Mouse (Mus musculus) Patski (cell line): ENCODE data around the gene B2m. TPM values are rescaled to one million over a fixed set of nuclear protein-coding genes. Genes with fewer than 3 reads are reported as not detected.
"Not testable (repeated sequence)": the region's sequence is repeated elsewhere in the genome, so short reads cannot be mapped to it uniquely, and the experiment has no call there.

ENCODE experiments used
- ATAC-seq: fragments of 100-300 bp; one replicate; pipeline ENCODE4 v1.8.0; 2021
- CTCF ChIA-PET: fragments of 350-600 bp; sonication (Branson Sonifier 250); formaldehyde crosslinking; loops from one replicate; lab custom pipeline; 2022; ENCODE audit warnings: inconsistent platforms; lab: Charles Lee
- POLR2A ChIA-PET: fragments of 350-600 bp; sonication (Branson Sonifier 250); formaldehyde crosslinking; loops from one replicate; lab custom pipeline; 2022; ENCODE audit warnings: antibody characterized with exemption, inconsistent platforms; lab: Charles Lee
- DNase-seq: peaks from one replicate; pipeline ENCODE4 v3.0.0-alpha.2; 2011; ENCODE audit warnings: low read depth, low spot score
- H3K27me3 ChIP-seq: fragments of 371-371 bp; one replicate; pipeline ENCODE4 v1.5.1; 2021
- CTCF ChIP-seq: fragments of 100-300 bp; IDR thresholded peaks from one replicate; pipeline ENCODE4 v1.5.1; 2021
- in situ Hi-C: fragments of 300-500 bp; cut with MboI; formaldehyde crosslinking; loops from 3 replicates; pipeline ENCODE4 v1.11.1; 2018; ENCODE audit warnings: low pct_unique_long_range_greater_than_20kb, mixed read lengths
- polyA plus RNA-seq: library from polyadenylated mRNA; unstranded; gene quantifications from one replicate; pipeline ENCODE4 v1.2.3, GENCODE M21; 2021

The B2m gene
- polyA plus RNA-seq, result 598 TPM

GRCm38 (mm10) chr2:122147508-122148241, at the start of gene B2m:
TSS of gene B2m (plus strand) at chr2:122147686.
- peak; percentile 66 for DNase-seq
- in situ Hi-C loops, result no loop called here
- no peaks in the 10 kb centered on the region for H3K27me3 ChIP-seq
- POLR2A ChIA-PET, result interaction anchor here (1.0 to 1.2 kb wide), 3 partner anchors 12 to 30 kb away, joined by 3 to 10 read pairs (median 4); partner anchors contain the start of gene Spg11
- TF ChIP-seq CTCF, result no peak
- peak; percentile 97 for ATAC-seq
- CTCF ChIA-PET, result interaction anchor here (1.4 to 1.5 kb wide), 2 partner anchors 14 to 23 kb away, joined by 3 to 5 read pairs; no protein-coding TSS in a partner anchor

- H3K27me3 ChIP-seq, POLR2A ChIA-PET, in situ Hi-C loops, ATAC-seq, DNase-seq: not testable (repeated sequence)
- CTCF ChIA-PET, result interaction anchor here (0.8 to 1.3 kb wide), 2 partner anchors 16 to 28 kb away, joined by 3 read pairs; no protein-coding TSS in a partner anchor
Measured at GRCm38 (mm10) chr2:122097686-122098085, 49.8 kb upstream of the B2m start.

GRCm38 (mm10) chr2:122102070-122102469, 45.4 kb upstream of the B2m start:
- TF ChIP-seq CTCF, result peak; percentile 62
- ATAC-seq, result peak; percentile 44
- CTCF ChIA-PET, result interaction anchor here (1.3 to 1.8 kb wide), 2 partner anchors 9 to 12 kb away, joined by 4 to 5 read pairs; no protein-coding TSS in a partner anchor
- no peaks in the 10 kb centered on the region for H3K27me3 ChIP-seq
- POLR2A ChIA-PET, result no interaction called here
- no peak for DNase-seq
- in situ Hi-C loops, result no loop called here

- DNase-seq (no peak), ATAC-seq (no peak)
- ChIA-PET CTCF (no interaction called here), POLR2A (no interaction called here)
- no peak for TF ChIP-seq CTCF
- in situ Hi-C loops, result no loop called here
- no peaks in the 10 kb centered on the region for H3K27me3 ChIP-seq
Measured at GRCm38 (mm10) chr2:122108101-122108500, 39.4 kb upstream of the B2m start.

GRCm38 (mm10) chr2:122109714-122110113, 37.8 kb upstream of the B2m start:
- in situ Hi-C loops, result no loop called here
- CTCF ChIA-PET, result no interaction called here
- H3K27me3 ChIP-seq, result no peaks in the 10 kb centered on the region
- ATAC-seq (no peak), DNase-seq (no peak)
- TF ChIP-seq CTCF, result no peak
- POLR2A ChIA-PET, result no interaction called here

- POLR2A ChIA-PET, result no interaction called here
- H3K27me3 ChIP-seq, result no peaks in the 10 kb centered on the region
Measured at GRCm38 (mm10) chr2:122116888-122117287, 30.6 kb upstream of the B2m start.

GRCm38 (mm10) chr2:122117961-122118958, 29.2 kb upstream of the B2m start, which contains the start of gene Spg11:
TSS of gene Spg11 (minus strand) at chr2:122118386.
- ATAC-seq, result peak; percentile 95
- ChIA-PET CTCF (interaction anchor here (0.9 kb wide), 1 partner anchor 42 kb away, joined by 3 read pairs; the partner anchor contains the start of gene Trim69), POLR2A (interaction anchor here (1.2 kb wide), 1 partner anchor 30 kb away, joined by 10 read pairs; the partner anchor contains the start of gene B2m)
- TF ChIP-seq CTCF, result no peak
- peak; percentile 71 for DNase-seq
- in situ Hi-C loops, result loop anchor here (5.0 kb wide), 1 partner anchor 34 kb away; no protein-coding TSS in a partner anchor
- no peaks in the 10 kb centered on the region for H3K27me3 ChIP-seq

More at GRCm38 (mm10) chr2:122116888-122117287, 30.6 kb upstream of the B2m start:
- in situ Hi-C loops, result loop anchor here (5.0 kb wide), 1 partner anchor 35 kb away; no protein-coding TSS in a partner anchor
- TF ChIP-seq CTCF, result no peak
- ATAC-seq (no peak), DNase-seq (no peak)
- CTCF ChIA-PET, result no interaction called here

- no peak for TF ChIP-seq CTCF
- no peaks in the 10 kb centered on the region for H3K27me3 ChIP-seq
- ATAC-seq, result no peak
- ChIA-PET POLR2A (no interaction called here), CTCF (interaction anchor here (0.9 to 1.7 kb wide), 2 partner anchors 11 to 34 kb away, joined by 3 to 4 read pairs; partner anchors contain the start of gene Trim69)
- in situ Hi-C loops, result no loop called here
- DNase-seq, result no peak
Measured at GRCm38 (mm10) chr2:122125680-122126572, 21.6 kb upstream of the B2m start.

- in situ Hi-C loops, result no loop called here
- no peaks in the 10 kb centered on the region for H3K27me3 ChIP-seq
- ATAC-seq (no peak), DNase-seq (no peak)
- TF ChIP-seq CTCF, result no peak
- ChIA-PET POLR2A (no interaction called here), CTCF (interaction anchor here (1.7 kb wide), 1 partner anchor 33 kb away, joined by 4 read pairs; the partner anchor contains the start of gene Trim69)
Measured at GRCm38 (mm10) chr2:122126765-122127347, 20.6 kb upstream of the B2m start.
